Mouse (Mus musculus) Patski (cell line): Measurements from ENCODE around the gene Chst11. TPM values are rescaled to one million over a fixed set of nuclear protein-coding genes. Genes with fewer than 3 reads are reported as not detected.

Experiments used
- ATAC-seq: fragments of 100-300 bp; one replicate; pipeline ENCODE4 v1.8.0; 2021
- CTCF ChIA-PET: fragments of 350-600 bp; sonication (Branson Sonifier 250); formaldehyde crosslinking; loops from one replicate; lab custom pipeline; 2022; ENCODE audit warnings: inconsistent platforms; lab: Charles Lee
- POLR2A ChIA-PET: fragments of 350-600 bp; sonication (Branson Sonifier 250); formaldehyde crosslinking; loops from one replicate; lab custom pipeline; 2022; ENCODE audit warnings: antibody characterized with exemption, inconsistent platforms; lab: Charles Lee
- DNase-seq: peaks from one replicate; pipeline ENCODE4 v3.0.0-alpha.2; 2011; ENCODE audit warnings: low read depth, low spot score
- H3K27me3 ChIP-seq: fragments of 371-371 bp; one replicate; pipeline ENCODE4 v1.5.1; 2021
- CTCF ChIP-seq: fragments of 100-300 bp; IDR thresholded peaks from one replicate; pipeline ENCODE4 v1.5.1; 2021
- in situ Hi-C: fragments of 300-500 bp; cut with MboI; formaldehyde crosslinking; loops from 3 replicates; pipeline ENCODE4 v1.11.1; 2018; ENCODE audit warnings: low pct_unique_long_range_greater_than_20kb, mixed read lengths
- polyA plus RNA-seq: library from polyadenylated mRNA; unstranded; gene quantifications from one replicate; pipeline ENCODE4 v1.2.3, GENCODE M21; 2021

Chst11 gene
- polyA plus RNA-seq, 1 experiment from 2014 or later: 10.3 TPM

DNA sequence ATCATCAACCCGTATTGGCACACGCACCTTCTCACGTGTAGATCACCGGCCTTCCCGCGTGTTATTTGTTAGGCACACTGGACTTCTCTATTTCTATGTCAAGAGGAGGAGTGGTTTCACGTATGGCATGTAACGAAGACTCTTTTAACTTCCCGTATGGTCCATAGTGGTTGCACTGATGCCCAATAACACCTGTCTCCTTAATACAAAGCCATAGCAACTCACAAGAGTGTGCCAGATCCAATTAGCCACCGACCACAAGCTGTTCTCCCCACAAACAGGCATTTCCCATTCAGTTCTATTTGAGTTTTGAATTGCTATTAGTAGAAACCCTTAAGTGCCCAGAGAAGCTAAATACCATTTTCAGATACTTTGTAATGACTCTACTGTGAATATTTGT lies 234.9 kb downstream of the Chst11 start:
- in situ Hi-C loops: loop anchor here (10.0 to 25.0 kb wide), 2 partner anchors 135 to 558 kb away; no protein-coding TSS in a partner anchor
- H3K27me3 ChIP-seq: no peaks in the 10 kb centered on the region
- DNase-seq (no peak), ATAC-seq (no peak)
- TF ChIP-seq CTCF: no peak
- ChIA-PET CTCF (interaction anchor here (0.7 kb wide), 1 partner anchor 15 kb away, joined by 3 read pairs; no protein-coding TSS in a partner anchor), POLR2A (no interaction called here)

DNA sequence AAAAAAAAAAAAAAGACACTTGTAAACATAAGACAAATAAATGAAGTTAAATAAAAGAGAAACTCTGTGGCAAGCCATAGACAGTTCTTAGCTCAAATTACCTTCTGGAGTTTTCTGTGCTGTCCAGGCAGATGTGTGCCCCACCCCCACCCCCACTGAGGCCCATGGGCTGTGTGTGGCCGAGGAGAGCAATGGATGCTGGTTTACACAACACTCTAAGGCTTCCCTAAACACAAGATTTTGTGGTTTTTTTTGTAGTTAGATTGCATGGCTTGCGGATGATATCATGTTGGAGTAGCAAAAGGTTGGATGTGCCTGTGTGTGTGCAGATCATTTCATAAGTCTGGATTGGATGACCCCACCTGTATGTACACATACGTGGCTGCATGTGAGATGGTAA lies 235.5 kb downstream of the Chst11 start:
- CTCF ChIA-PET: interaction anchor here (0.6 to 0.7 kb wide), 2 partner anchors 16 to 144 kb away, joined by 3 read pairs; no protein-coding TSS in a partner anchor
- no peak for ATAC-seq
- DNase-seq: no peak
- POLR2A ChIA-PET: no interaction called here
- TF ChIP-seq CTCF: no peak
- in situ Hi-C loops: loop anchor here (10.0 to 25.0 kb wide), 2 partner anchors 134 to 559 kb away; no protein-coding TSS in a partner anchor
- H3K27me3 ChIP-seq: no peaks in the 10 kb centered on the region

DNA sequence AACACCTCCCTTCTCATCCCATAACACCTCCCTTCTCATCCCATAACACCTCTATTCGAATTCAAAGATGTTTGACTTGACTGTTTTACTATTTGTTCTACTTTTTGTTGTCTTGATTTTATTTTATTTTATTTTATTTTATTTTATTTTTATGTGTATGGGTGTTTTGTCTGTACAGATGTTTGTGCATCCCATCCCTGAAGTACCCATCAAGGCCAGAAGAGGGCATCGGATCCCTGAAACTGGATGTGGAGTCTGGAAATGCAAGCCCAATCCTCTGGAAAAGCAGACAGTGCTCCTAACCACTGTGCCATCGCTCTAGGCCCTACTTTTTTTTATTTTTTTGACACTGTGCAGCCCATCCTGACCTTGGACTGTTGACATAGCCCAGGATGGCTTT lies 239.7 kb downstream of the Chst11 start:
- DNase-seq: no peak
- CTCF ChIA-PET: no interaction called here

DNA sequence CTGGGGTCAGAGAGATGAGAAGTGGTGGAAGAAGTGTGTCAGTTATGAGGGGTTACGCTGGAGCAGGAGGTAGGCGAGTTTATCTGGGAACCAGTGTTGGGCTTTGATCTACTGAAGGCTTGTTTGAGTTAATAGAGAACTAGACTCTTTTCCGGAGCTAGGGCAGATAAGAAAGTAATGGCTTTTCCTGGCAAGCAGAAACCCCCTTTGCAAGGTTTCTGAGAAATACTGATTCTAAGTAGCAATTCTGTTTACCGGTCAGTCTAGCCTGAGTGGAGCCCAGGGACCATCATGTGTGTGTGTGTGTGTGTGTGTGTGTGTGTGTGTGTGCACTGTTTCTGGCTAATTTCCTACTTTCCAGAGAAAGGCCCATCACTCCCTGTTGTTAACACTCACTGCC lies 243.3 kb downstream of the Chst11 start:
- H3K27me3 ChIP-seq: no peaks in the 10 kb centered on the region
- in situ Hi-C loops: loop anchor here (10.0 kb wide), 1 partner anchor 126 kb away; no protein-coding TSS in a partner anchor
- CTCF ChIA-PET: interaction anchor here (0.7 kb wide), 1 partner anchor 319 kb away, joined by 3 read pairs; no protein-coding TSS in a partner anchor
- DNase-seq: no peak
- no peak for TF ChIP-seq CTCF
- no peak for ATAC-seq
- POLR2A ChIA-PET: no interaction called here

More for the DNA sequence above, 239.7 kb downstream of the Chst11 start:
- POLR2A ChIA-PET: no interaction called here
- TF ChIP-seq CTCF: peak; percentile 62
- in situ Hi-C loops: loop anchor here (10.0 to 25.0 kb wide), 2 partner anchors 130 to 563 kb away; no protein-coding TSS in a partner anchor
- no peaks in the 10 kb centered on the region for H3K27me3 ChIP-seq
- no peak for ATAC-seq

DNA sequence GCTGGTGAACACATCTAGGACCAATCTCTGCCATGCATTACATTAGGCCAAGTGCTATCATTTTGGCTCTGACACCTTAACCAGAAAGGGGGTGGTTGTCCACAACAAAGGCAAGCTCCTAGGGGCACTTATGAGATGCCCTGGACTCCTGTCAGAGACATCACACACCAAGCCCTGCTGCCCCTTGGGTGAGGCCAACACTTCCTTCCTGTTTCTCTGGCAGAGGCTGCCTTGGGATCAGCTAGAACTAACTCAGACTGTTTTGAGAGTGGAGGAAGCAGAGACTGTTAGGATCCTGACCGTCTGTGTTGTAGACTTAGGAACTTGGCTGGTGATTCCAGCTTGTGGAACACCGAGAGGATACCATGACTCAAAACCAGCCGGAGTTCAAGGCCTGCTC lies 248.7 kb downstream of the Chst11 start:
- DNase-seq (no peak), ATAC-seq (no peak)
- H3K27me3 ChIP-seq: no peaks in the 10 kb centered on the region
- in situ Hi-C loops: no loop called here
- ChIA-PET CTCF (no interaction called here), POLR2A (no interaction called here)
- TF ChIP-seq CTCF: no peak

DNA sequence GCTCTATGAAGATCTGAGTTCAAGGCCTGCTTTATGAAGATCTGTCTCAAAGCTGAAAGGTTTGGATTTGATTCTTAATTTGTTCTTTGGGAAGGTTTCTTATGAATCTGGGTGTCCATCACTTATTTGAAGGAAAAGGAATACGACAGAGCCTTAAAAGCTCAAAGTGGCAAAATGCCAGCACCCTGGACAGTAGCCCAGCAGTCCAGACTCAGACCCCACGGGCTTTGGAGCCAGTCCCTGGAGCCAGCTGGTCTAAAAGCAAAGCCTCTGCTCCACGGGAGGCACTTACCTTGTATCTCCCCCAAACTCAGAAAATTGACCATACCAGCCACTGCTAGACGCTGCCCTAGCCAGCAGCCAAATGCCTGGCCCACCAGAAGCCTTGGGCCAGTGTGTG lies 249.1 kb downstream of the Chst11 start:
- ATAC-seq: no peak
- in situ Hi-C loops: no loop called here
- H3K27me3 ChIP-seq: no peaks in the 10 kb centered on the region
- ChIA-PET POLR2A (no interaction called here), CTCF (no interaction called here)
- no peak for DNase-seq
- no peak for TF ChIP-seq CTCF

DNA sequence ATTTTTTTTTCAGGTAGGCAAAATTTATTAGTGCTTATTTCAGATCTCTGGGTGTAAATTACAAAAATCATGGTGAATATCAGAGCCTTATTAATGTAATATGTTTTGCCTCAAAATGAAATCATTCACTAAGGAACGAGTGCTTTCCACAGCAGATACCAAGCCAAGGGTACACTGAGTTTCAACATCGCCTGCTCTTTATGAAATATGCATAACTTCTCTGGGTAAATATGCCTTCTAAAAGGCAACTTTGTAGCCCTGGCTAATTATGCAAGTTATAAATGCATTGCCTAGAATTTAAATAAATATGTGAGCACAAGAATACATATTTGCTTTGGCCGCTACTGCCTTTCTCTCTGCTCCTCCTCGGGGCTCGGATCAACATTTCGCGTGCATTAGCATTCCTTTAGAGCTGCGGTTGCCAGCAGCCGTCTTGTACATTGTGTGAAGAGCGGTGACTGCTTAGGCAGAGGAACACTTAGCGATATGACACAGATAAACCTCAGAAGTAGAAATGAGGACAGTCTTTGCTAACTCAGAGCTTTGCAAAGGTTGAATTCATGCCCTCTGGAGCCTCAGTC lies 256.9 kb downstream of the Chst11 start:
- in situ Hi-C loops: loop anchor here (10.0 kb wide), 1 partner anchor 263 kb away; no protein-coding TSS in a partner anchor
- ATAC-seq (no peak), DNase-seq (no peak)
- CTCF ChIA-PET: no interaction called here
- TF ChIP-seq CTCF: no peak
- no peaks in the 10 kb centered on the region for H3K27me3 ChIP-seq
- POLR2A ChIA-PET: no interaction called here

DNA sequence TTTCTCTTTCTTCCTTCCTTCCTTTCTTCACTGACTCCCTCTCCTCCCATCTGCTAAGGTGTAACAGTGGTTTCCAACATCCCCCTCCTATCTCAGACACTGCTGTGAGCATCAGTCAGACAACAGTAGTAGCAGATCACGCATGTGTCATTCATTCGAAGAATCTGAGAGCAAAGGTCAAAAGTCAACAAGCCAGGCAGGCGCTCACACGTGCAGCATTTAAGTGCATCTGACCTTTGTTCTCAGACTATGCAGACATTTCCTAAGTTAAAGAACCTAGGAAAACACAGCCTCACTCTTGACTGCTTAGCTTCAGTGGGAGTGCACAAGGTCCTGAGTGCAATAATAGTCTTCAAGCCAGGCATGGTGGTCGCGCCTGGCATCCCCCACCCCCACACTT lies 258.8 kb downstream of the Chst11 start:
- TF ChIP-seq CTCF: no peak
- ATAC-seq: no peak
- in situ Hi-C loops: loop anchor here (10.0 kb wide), 1 partner anchor 261 kb away; no protein-coding TSS in a partner anchor
- H3K27me3 ChIP-seq: no peaks in the 10 kb centered on the region
- CTCF ChIA-PET: interaction anchor here (1.3 kb wide), 1 partner anchor 334 kb away, joined by 3 read pairs; no protein-coding TSS in a partner anchor
- POLR2A ChIA-PET: no interaction called here
- no peak for DNase-seq

Other genes with a start within 250 kb of the Chst11 start
- 28.5 TPM for gene Nfyb, start 221.4 kb upstream of the Chst11 start, polyA plus RNA-seq
- 124 TPM for gene Txnrd1, start 151.5 kb upstream of the Chst11 start, polyA plus RNA-seq
- 0.90 TPM for gene Eid3, start 118.9 kb upstream of the Chst11 start, polyA plus RNA-seq